Mouse (Mus musculus) ES-CJ7 (cell line): ENCODE measurements around the gene Hyal1.

Experiments used
- DNase-seq: peaks from one replicate; pipeline ENCODE4 v3.0.0; 2011; ENCODE audit warnings: low read depth, low spot score

Hyal1 gene

GRCm38 (mm10) chr9:107617461-107617860 is 40.7 kb downstream of the Hyal1 start:
- DNase-seq, result no peak

GRCm38 (mm10) chr9:107618098-107618497 is 41.4 kb downstream of the Hyal1 start:
- DNase-seq, result no peak

- DNase-seq, result no peak
Measured at GRCm38 (mm10) chr9:107618778-107619545, 42.2 kb downstream of the Hyal1 start.

- no peak for DNase-seq
Measured at GRCm38 (mm10) chr9:107619546-107619879, 42.8 kb downstream of the Hyal1 start.

GRCm38 (mm10) chr9:107620954-107621353 is 44.2 kb downstream of the Hyal1 start:
- DNase-seq, result no peak

- DNase-seq, result peak; percentile 61
Measured at GRCm38 (mm10) chr9:107624539-107624938, 47.8 kb downstream of the Hyal1 start.

- no peak for DNase-seq
Measured at GRCm38 (mm10) chr9:107624951-107625350, 48.2 kb downstream of the Hyal1 start.

GRCm38 (mm10) chr9:107625351-107626128 is 48.8 kb downstream of the Hyal1 start:
- DNase-seq, result no peak

DNA sequence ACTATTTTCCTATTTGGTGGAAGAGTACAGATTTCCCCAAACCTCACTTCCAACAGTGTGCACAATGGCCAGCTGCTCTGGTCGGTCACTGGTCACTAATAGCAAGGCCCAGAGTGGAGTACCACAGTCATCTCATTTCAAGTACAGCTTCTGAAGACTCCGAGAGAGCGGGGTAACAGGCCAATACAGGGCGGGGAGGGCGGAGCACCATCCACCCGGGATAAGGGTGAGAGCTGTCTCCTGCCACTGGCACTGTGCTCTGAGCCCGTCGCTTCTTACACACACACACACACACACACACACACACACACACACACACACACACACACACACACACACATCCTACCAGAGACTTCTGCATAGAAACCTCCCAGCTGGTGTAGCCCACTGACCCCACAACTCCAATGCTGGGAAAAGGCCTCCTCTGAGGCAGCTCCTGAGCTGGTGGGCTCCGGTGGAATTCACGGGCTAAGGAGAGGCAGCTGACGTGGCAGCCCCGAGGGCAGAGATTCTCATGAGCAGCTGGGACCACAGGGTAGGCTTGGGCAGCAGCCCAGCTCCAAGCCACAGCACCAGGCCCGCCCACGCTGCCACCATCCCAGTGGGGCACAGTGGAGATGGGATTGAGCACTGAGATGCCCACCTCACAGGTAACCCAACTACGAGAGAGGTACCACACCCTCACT is 49.6 kb downstream of the Hyal1 start:
- DNase-seq, result no peak

DNA sequence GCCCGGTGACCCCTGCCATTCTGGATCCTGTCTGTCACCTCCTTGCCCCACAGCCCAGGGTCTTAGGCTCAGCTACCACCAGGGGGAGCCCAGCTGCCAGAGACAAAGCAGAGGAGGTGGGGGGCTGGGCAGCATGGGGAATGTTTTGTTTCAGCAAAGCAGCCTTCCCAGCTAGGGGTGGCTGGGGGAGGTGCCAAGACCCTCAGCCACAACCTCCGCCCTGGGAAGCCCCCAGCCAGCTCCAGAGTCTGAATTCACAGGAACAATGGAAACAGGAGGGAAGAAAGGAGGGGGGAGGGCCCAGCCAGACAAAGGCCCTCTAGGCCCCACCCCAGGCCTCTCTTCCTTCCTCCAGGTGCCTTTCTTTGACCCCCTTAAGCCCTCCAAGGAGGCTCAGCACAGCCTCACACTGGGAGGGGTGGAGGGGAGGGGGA is 50.1 kb downstream of the Hyal1 start:
- DNase-seq, result peak; percentile 99

DNA sequence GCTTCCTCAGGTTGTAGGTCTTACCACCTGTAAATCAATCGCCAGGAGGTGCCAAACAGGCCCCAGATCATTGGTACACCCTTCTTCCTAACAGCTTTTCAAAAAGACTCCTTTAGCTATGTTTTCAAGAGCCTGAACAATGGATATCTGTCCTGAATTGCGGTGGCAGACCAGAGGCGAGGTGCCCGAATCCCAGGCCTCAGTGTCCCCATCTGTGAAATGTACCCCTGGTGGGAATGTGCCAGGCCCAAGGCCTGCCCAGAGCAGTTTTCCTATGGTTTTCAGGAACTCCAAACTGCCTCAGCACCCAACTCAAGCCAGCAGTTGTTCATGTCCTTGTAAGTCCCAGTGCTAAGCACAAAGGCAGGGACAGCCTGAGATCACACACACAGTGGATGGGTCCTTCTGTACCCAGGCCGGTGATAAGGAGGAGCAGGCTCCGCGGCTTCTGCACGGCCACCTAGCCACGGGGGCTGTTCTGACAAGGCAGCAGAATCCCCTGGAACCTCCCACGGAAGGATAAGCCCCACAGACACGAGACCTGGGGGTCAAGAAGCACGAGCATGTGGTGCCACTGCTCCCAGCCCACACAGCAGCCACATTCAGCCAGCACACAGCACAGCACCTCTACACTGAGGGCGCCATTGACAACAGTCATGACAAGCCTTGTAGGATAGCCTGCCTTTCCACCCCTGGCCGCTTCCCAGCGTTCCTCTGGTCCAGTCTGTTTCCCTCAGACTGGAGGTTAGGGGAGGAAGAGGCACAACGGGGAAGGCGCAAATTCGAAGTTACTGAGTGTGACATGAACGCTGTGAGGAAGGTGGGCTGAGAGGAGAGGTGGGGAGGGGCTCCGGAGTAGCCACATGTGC is 50.9 kb downstream of the Hyal1 start:
- no peak for DNase-seq

- no peak for DNase-seq
Measured at GRCm38 (mm10) chr9:107628721-107629410, 52.1 kb downstream of the Hyal1 start.

DNA sequence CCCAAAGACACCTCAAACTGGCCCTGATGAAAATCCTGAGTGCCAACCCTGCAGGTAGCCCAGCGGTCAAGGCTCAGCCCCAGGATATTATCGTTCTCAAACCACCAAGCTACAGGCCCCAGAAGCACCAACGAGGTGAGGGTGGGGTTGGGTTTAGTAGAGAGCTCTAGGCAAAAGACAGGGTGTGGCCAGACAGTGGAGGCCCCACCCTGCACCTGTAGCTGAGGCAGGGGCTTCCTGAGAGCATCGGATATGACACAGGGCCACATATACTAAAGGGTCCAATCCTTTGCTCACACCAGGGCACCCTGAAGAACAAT is 52.6 kb downstream of the Hyal1 start:
- peak; percentile 69 for DNase-seq

- DNase-seq, result no peak
Measured at GRCm38 (mm10) chr9:107629901-107630425, 53.2 kb downstream of the Hyal1 start.

DNA sequence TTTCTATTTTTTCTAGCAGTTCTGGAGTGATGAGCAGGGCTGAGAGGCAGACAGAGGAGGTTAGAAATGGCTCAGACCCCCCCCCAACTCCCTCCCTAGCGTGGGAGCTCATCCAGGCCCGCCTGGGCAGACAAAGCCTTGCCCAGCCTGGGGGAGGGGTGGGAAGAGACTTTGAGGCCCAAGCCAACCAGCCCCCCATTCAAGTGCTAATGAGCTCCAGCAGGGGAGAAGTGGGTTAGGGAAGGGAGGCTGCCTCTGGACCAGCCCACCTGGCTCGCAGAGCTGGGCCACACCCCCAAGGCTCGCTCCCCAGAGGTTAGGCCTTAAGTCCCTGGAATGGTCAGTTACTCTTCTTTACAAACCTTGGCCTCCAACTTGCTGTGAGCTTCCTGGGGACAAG is 53.8 kb downstream of the Hyal1 start:
- DNase-seq, result peak; percentile 98
